Mouse (Mus musculus): ENCODE measurements around the gene Saysd1. TPM values are rescaled to one million over a fixed set of nuclear protein-coding genes. Genes with fewer than 3 reads are reported as not detected.
A peak's percentile ranks its signal among the peaks of the same experiment; 100 is the strongest.

Gene Saysd1
- 1.9 TPM in 1 of 2 replicates, not detected in the other for total RNA-seq (2015; ENCODE audit: low replicate concordance)
- total RNA-seq (2017; ENCODE audit: low replicate concordance) = not detected in 2 replicates

GRCm38 (mm10) chr14:20138484-20139355 lies at the start of gene Saysd1:
Saysd1 (minus strand) TSS chr14:20138534.
- no peak for ATAC-seq (replicated peaks; ENCODE audit: low FRiP score, poor library complexity, severe bottlenecking)

GRCm38 (mm10) chr14:20185426-20185825 lies 47.1 kb upstream of the Saysd1 start:
- ATAC-seq (replicated peaks; ENCODE audit: low FRiP score, poor library complexity, severe bottlenecking) = no peak

- no peak for ATAC-seq (replicated peaks; ENCODE audit: low FRiP score, poor library complexity, severe bottlenecking)
Observed at GRCm38 (mm10) chr14:20183701-20184100, 45.4 kb upstream of the Saysd1 start.

- ATAC-seq (replicated peaks; ENCODE audit: low FRiP score, poor library complexity, severe bottlenecking) = no peak
Observed at GRCm38 (mm10) chr14:20182596-20182995, 44.3 kb upstream of the Saysd1 start.

GRCm38 (mm10) chr14:20181466-20181921 lies 43.2 kb upstream of the Saysd1 start, which contains the start of gene Kcnk5:
Kcnk5 (minus strand) TSS chr14:20181809.
- ATAC-seq (replicated peaks; ENCODE audit: low FRiP score, poor library complexity, severe bottlenecking) = peak; percentile 90

GRCm38 (mm10) chr14:20180751-20181162 lies 42.4 kb upstream of the Saysd1 start:
- ATAC-seq (replicated peaks; ENCODE audit: low FRiP score, poor library complexity, severe bottlenecking) = peak; percentile 79

GRCm38 (mm10) chr14:20180304-20180703 lies 42.0 kb upstream of the Saysd1 start:
- no peak for ATAC-seq (replicated peaks; ENCODE audit: low FRiP score, poor library complexity, severe bottlenecking)

- ATAC-seq (replicated peaks; ENCODE audit: low FRiP score, poor library complexity, severe bottlenecking) = no peak
Observed at GRCm38 (mm10) chr14:20179731-20180280, 41.5 kb upstream of the Saysd1 start.

GRCm38 (mm10) chr14:20179080-20179479 lies 40.7 kb upstream of the Saysd1 start:
- ATAC-seq (replicated peaks; ENCODE audit: low FRiP score, poor library complexity, severe bottlenecking) = no peak

- ATAC-seq (replicated peaks; ENCODE audit: low FRiP score, poor library complexity, severe bottlenecking) = no peak
Observed at GRCm38 (mm10) chr14:20178593-20178992, 40.3 kb upstream of the Saysd1 start.

GRCm38 (mm10) chr14:20177494-20178123 lies 39.3 kb upstream of the Saysd1 start:
- no peak for ATAC-seq (replicated peaks; ENCODE audit: low FRiP score, poor library complexity, severe bottlenecking)

GRCm38 (mm10) chr14:20175705-20176104 lies 37.4 kb upstream of the Saysd1 start:
- no peak for ATAC-seq (replicated peaks; ENCODE audit: low FRiP score, poor library complexity, severe bottlenecking)

GRCm38 (mm10) chr14:20175114-20175513 lies 36.8 kb upstream of the Saysd1 start:
- ATAC-seq (replicated peaks; ENCODE audit: low FRiP score, poor library complexity, severe bottlenecking) = no peak

GRCm38 (mm10) chr14:20174696-20175095 lies 36.4 kb upstream of the Saysd1 start:
- ATAC-seq (replicated peaks; ENCODE audit: low FRiP score, poor library complexity, severe bottlenecking) = no peak

- no peak for ATAC-seq (replicated peaks; ENCODE audit: low FRiP score, poor library complexity, severe bottlenecking)
Observed at GRCm38 (mm10) chr14:20173873-20174490, 35.6 kb upstream of the Saysd1 start.

GRCm38 (mm10) chr14:20172924-20173323 lies 34.6 kb upstream of the Saysd1 start:
- no peak for ATAC-seq (replicated peaks; ENCODE audit: low FRiP score, poor library complexity, severe bottlenecking)

GRCm38 (mm10) chr14:20172509-20172908 lies 34.2 kb upstream of the Saysd1 start:
- no peak for ATAC-seq (replicated peaks; ENCODE audit: low FRiP score, poor library complexity, severe bottlenecking)

- ATAC-seq (replicated peaks; ENCODE audit: low FRiP score, poor library complexity, severe bottlenecking) = no peak
Observed at GRCm38 (mm10) chr14:20171840-20172239, 33.5 kb upstream of the Saysd1 start.

- no peak for ATAC-seq (replicated peaks; ENCODE audit: low FRiP score, poor library complexity, severe bottlenecking)
Observed at GRCm38 (mm10) chr14:20169251-20169650, 30.9 kb upstream of the Saysd1 start.

GRCm38 (mm10) chr14:20168478-20168877 lies 30.1 kb upstream of the Saysd1 start:
- ATAC-seq (replicated peaks; ENCODE audit: low FRiP score, poor library complexity, severe bottlenecking) = no peak

Measured in erythroblast, adult 5-6 weeks (primary cell).